Mouse (Mus musculus): ENCODE results near the gene Hspb2.

GRCm38 (mm10) chr9:50732560-50732959 lies 19.6 kb downstream of the Hspb2 start:
- TF ChIP-seq CTCF (IDR thresholded peaks at IDR 0.05; ENCODE audit: control insufficient read depth, insufficient read depth, low read length) (no peak), POLR2A (IDR thresholded peaks at IDR 0.05; ENCODE audit: borderline replicate concordance, control insufficient read depth, low read depth, low read length) (no peak)
